Mouse (Mus musculus): ENCODE results near the gene Ctps2.

The Ctps2 gene

GRCm38 (mm10) chrX:162976194-162976593 is 75.2 kb downstream of the Ctps2 start:
- no peak for DNase-seq (ENCODE audit: low spot score)

GRCm38 (mm10) chrX:162986876-162987495 is 85.9 kb downstream of the Ctps2 start:
- DNase-seq (ENCODE audit: low spot score): no peak

- DNase-seq (ENCODE audit: low spot score): no peak
Measured at GRCm38 (mm10) chrX:162991396-162991795, 90.4 kb downstream of the Ctps2 start.

- no peak for DNase-seq (ENCODE audit: low spot score)
Measured at GRCm38 (mm10) chrX:162992121-162992520, 91.1 kb downstream of the Ctps2 start.

- no peak for DNase-seq (ENCODE audit: low spot score)
Measured at GRCm38 (mm10) chrX:163027864-163028263, 126.8 kb downstream of the Ctps2 start.

- DNase-seq (ENCODE audit: low spot score): no peak
Measured at GRCm38 (mm10) chrX:163038767-163039166, 137.7 kb downstream of the Ctps2 start.

GRCm38 (mm10) chrX:163042771-163043170 is 141.7 kb downstream of the Ctps2 start:
- DNase-seq (ENCODE audit: low spot score): no peak

GRCm38 (mm10) chrX:163063936-163064335 is 162.9 kb downstream of the Ctps2 start:
- DNase-seq (ENCODE audit: low spot score): no peak
